ENCODE assay signal across 14 mouse cellular contexts in the genomic region with DNA sequence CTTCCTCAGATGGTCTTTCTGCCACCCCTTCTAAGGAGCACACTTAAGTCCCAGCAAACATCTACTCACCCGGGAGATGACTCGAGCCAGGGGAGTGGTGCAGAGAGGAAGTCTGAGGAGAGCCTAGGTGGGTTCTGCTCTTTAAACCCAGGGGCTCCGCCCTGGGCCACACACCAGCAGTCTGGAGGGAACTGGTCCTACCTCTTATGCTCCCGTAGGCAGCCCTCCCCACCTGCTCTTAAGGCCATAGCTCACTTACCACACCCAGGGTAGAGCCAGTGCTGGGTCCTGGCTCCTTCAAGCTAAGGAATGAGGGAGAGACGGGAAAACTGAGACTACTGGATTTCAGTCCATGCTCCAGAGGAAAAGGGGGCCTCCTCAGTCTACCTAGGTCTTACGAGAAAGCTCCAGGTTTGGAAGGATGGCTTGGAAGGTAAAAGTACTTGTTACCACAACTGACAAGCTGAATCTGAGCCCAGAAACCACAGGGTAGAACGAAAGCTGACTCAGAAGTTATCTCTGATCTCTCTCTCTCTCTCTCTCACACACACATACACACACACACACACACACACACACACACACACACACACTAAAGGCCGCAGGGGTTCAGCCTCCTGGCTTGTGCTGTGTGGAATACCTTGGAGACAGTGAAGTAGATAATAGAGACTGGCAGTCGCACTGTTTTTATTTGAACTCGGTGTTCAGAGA. TPM values are rescaled to one million over a fixed set of nuclear protein-coding genes. Genes with fewer than 3 reads are reported as not detected.
A peak's percentile ranks its signal among the peaks of the same experiment; 100 is the strongest.
DNase-seq lines count a peak whose midpoint lies in the region; ATAC-seq lines count a peak whose summit lies in the region.
"Had no signal": no experiment of that assay in that cellular context is flagged by ENCODE, and none has a peak within 500 bp of the region (broad histone marks: within the 10 kb centered on the region; RNA-seq: fewer than 3 reads in every experiment).

A gene (minus strand): TSS at position 471 of the 711 bp plus-strand sequence.

- H3K4me3 ChIP-seq in kidney, embryonic 15.5 days (replicated peaks): 0 out of 2 replicates have a peak within 1 kb of the TSS, but pooled peaks have one; percentile 6
- H3K4me3 ChIP-seq: embryonic facial prominence, embryonic 12.5 days; midbrain, embryonic 15.5 days had no signal

- 0 out of 2 replicates have a peak within 1 kb of the TSS, but pooled peaks have one; percentile 4 for H3K4me2 ChIP-seq in kidney, embryonic 15.5 days
- H3K4me2 ChIP-seq: embryonic facial prominence, embryonic 12.5 days; midbrain, embryonic 15.5 days had no signal

- H3K9ac ChIP-seq in kidney, embryonic 15.5 days: 0 out of 2 replicates have a peak within 1 kb of the TSS, but pooled peaks have one; percentile 5
- H3K9ac ChIP-seq: embryonic facial prominence, embryonic 12.5 days; forebrain, postnatal 0 days; midbrain, embryonic 15.5 days had no signal

- H3K27me3 ChIP-seq in kidney, embryonic 15.5 days: no peaks in the 10 kb centered on the region
- H3K27me3 ChIP-seq: embryonic facial prominence, embryonic 12.5 days; midbrain, embryonic 15.5 days had no signal

- intact Hi-C loops in heart, postnatal 36 days (cut with DNase I): no loop called here

- WGBS in kidney, embryonic 15.5 days: 72% methylated on average over 10 of the region's 10 CpGs

- H3K36me3 ChIP-seq in kidney, embryonic 15.5 days: 0 out of 2 replicates have a peak, but pooled peaks cover 3% of the 10 kb centered on the region
- H3K36me3 ChIP-seq: embryonic facial prominence, embryonic 12.5 days; midbrain, embryonic 15.5 days had no signal

- H3K9me3 ChIP-seq in kidney, embryonic 15.5 days (replicated peaks): no peaks in the 10 kb centered on the region
- H3K9me3 ChIP-seq: embryonic facial prominence, embryonic 12.5 days; midbrain, embryonic 15.5 days had no signal

- DNase-seq in kidney, adult 11 months: peak; percentile 40
- no peak for DNase-seq in kidney, postnatal 10 days
- peak; percentile 73 for DNase-seq in ZHBTc4 (ENCODE audit: low read depth, low spot score)
- DNase-seq in lung, postnatal 36 days: peak; percentile 56
- no peak for DNase-seq in gastrocnemius, postnatal 10 days
- DNase-seq in layer of hippocampus, postnatal 36 days: no peak
- no peak for DNase-seq in heart, postnatal 36 days
- DNase-seq: forebrain, postnatal 0 days had no signal

- H3K27ac ChIP-seq in kidney, embryonic 15.5 days: peak within 1 kb of the TSS; percentile 75
- H3K27ac ChIP-seq: embryonic facial prominence, embryonic 12.5 days; midbrain, embryonic 15.5 days had no signal

- ATAC-seq in kidney, embryonic 15.5 days (replicated peaks; ENCODE audit: low FRiP score): no peak; the same call in 1 of the 2 replicates
- ATAC-seq: forebrain, postnatal 0 days; midbrain, embryonic 15.5 days had no signal

- no peaks in the 10 kb centered on the region for H3K4me1 ChIP-seq in kidney, embryonic 15.5 days
- H3K4me1 ChIP-seq: embryonic facial prominence, embryonic 12.5 days; midbrain, embryonic 15.5 days had no signal

RNA-seq across cellular contexts. Expression of the gene that starts here (rescaled TPM):
- polyA plus RNA-seq in kidney, embryonic 15.5 days (2015; fragmentation: Nextera tagmentation; extraction: Ambion mirVana): 81.2 and 92.6 TPM in 2 replicates
- total RNA-seq in gastrocnemius, postnatal 10 days (2021): not detected
- total RNA-seq in layer of hippocampus, postnatal 36 days (2021): not detected
- total RNA-seq in heart, postnatal 36 days (2021): not detected
- total RNA-seq: forebrain, postnatal 0 days; layer of hippocampus, postnatal 10 days; liver, adult 2 months; neutrophil, adult 5-6 weeks had no signal

Comparison
In these comparisons a context has a peak if more than half of its experiments do, and no peak if none do; other contexts are left out.
1. DNase-seq: peak in kidney, adult 11 months (single experiment), ZHBTc4 (single experiment) and lung, postnatal 36 days (single experiment); none in kidney, postnatal 10 days (single experiment), gastrocnemius, postnatal 10 days (single experiment), layer of hippocampus, postnatal 36 days (0 of 2) and heart, postnatal 36 days (0 of 2).